Mouse (Mus musculus) liver, adult 2 months (tissue): ENCODE measurements around the gene Cfap97d2. TPM values are rescaled to one million over a fixed set of nuclear protein-coding genes. Genes with fewer than 3 reads are reported as not detected.
A peak's percentile ranks its signal among the peaks of the same experiment; 100 is the strongest.

Experiments
- DNase-seq: peaks from one replicate; pipeline ENCODE4 v3.0.0-alpha.2; 2011; ENCODE audit warnings: low read depth, low spot score; ENCODE audit errors: extremely low read depth
- H3K27ac ChIP-seq: fragments of 200-500 bp; replicated peaks from 2 replicates; pipeline ENCODE4 v1.5.1; 2012; ENCODE audit warnings: low read depth, mild to moderate bottlenecking, control low read depth, inconsistent platforms, low read length; ENCODE audit not compliant: insufficient read depth
- H3K27me3 ChIP-seq: fragments of 200-500 bp; 2 replicates; pipeline ENCODE4 v1.6.1; 2012; ENCODE audit warnings: mild to moderate bottlenecking, moderate library complexity, low read length, inconsistent platforms; ENCODE audit not compliant: control insufficient read depth, insufficient read depth
- H3K36me3 ChIP-seq: fragments of 200-500 bp; 2 replicates; pipeline ENCODE4 v1.6.1; 2012; ENCODE audit warnings: low read length, inconsistent platforms; ENCODE audit not compliant: control insufficient read depth, insufficient read depth
- H3K4me1 ChIP-seq: fragments of 200-500 bp; 2 replicates; pipeline ENCODE4 v1.6.1; 2011; ENCODE audit warnings: low read length; ENCODE audit not compliant: control insufficient read depth, insufficient read depth
- H3K4me3 ChIP-seq: fragments of 200-500 bp; 2 replicates; pipeline ENCODE4 v1.5.1; 2011; ENCODE audit warnings: low read depth, mild to moderate bottlenecking, control low read depth, low read length, moderate library complexity; ENCODE audit not compliant: insufficient read depth
- H3K79me2 ChIP-seq: fragments of 200-500 bp; 2 replicates; pipeline ENCODE4 v1.6.1; 2012; ENCODE audit warnings: inconsistent platforms, mild to moderate bottlenecking, low read length, moderate library complexity; ENCODE audit not compliant: control insufficient read depth, insufficient read depth
- H3K9ac ChIP-seq: fragments of 200-500 bp; 2 replicates; pipeline ENCODE4 v1.6.1; 2012; ENCODE audit warnings: low read depth, mild to moderate bottlenecking, control low read depth, inconsistent platforms, low read length
- CTCF ChIP-seq: fragments of 200-500 bp; IDR thresholded peaks from 2 replicates; pipeline ENCODE4 v1.5.1; 2011; ENCODE audit warnings: low read depth, low read length, control low read depth
- POLR2A ChIP-seq: fragments of 200-500 bp; IDR thresholded peaks from 2 replicates; pipeline ENCODE4 v1.6.1; 2011; ENCODE audit warnings: low read length, control low read depth; ENCODE audit not compliant: insufficient read depth; ENCODE audit errors: extremely low read depth
- WGBS: fragments of 180-500 bp; shearing (Covaris S2); methylation state at CpG from one replicate; pipeline ENCODE4 v1.1.7; 2018; 5-methylcytosine and 5-hydroxymethylcytosine counted together
- polyA plus RNA-seq: library from polyadenylated mRNA; depleted of rRNA; stranded (reverse); fragments of >200 nt; gene quantifications from 2 replicates; pipeline ENCODE4 v1.2.3, GENCODE M21; 2012
- total RNA-seq: library from RNA; depleted of rRNA; stranded (reverse); fragments of >200 nt; gene quantifications from 2 replicates; pipeline ENCODE4 v1.2.3, GENCODE M21; 2014

Cfap97d2 gene
- total and polyA plus RNA-seq, 2 experiments: not detected

- H3K36me3 ChIP-seq: no peaks in the 10 kb centered on the region
- DNase-seq: no peak
- H3K4me3 ChIP-seq: no peak overlapping the region
- no peak for TF ChIP-seq POLR2A
- TF ChIP-seq CTCF: 0 out of 2 replicates have a peak, but pooled peaks have one; percentile 17
- H3K9ac ChIP-seq: no peak overlapping the region
- H3K27me3 ChIP-seq: no peaks in the 10 kb centered on the region
- H3K27ac ChIP-seq: peak overlapping the region; percentile 52
- no peaks in the 10 kb centered on the region; the same call in 1 of the 2 replicates for H3K4me1 ChIP-seq
- no peaks in the 10 kb centered on the region for H3K79me2 ChIP-seq
- 82% methylated on average over 4 of the region's 4 CpGs for WGBS
These were observed 37.8 kb upstream of the Cfap97d2 start for GRCm38 (mm10) chr8:13667917-13668316.

- DNase-seq: peak; percentile 30
- H3K36me3 ChIP-seq: no peaks in the 10 kb centered on the region
These were observed 37.3 kb upstream of the Cfap97d2 start for GRCm38 (mm10) chr8:13668367-13668766.

GRCm38 (mm10) chr8:13670011-13670471 is 35.6 kb upstream of the Cfap97d2 start:
- WGBS: 83% methylated on average over 17 of the region's 17 CpGs
- TF ChIP-seq POLR2A (no peak), CTCF (no peak)
- no peak overlapping the region for H3K4me3 ChIP-seq
- no peak overlapping the region for H3K9ac ChIP-seq
- no peaks in the 10 kb centered on the region for H3K27me3 ChIP-seq
- no peak for DNase-seq
- H3K36me3 ChIP-seq: no peaks in the 10 kb centered on the region
- no peaks in the 10 kb centered on the region for H3K79me2 ChIP-seq
- peak overlapping the region; percentile 27 for H3K27ac ChIP-seq
- H3K4me1 ChIP-seq: no peaks in the 10 kb centered on the region; the same call in 1 of the 2 replicates

More at GRCm38 (mm10) chr8:13668367-13668766, 37.3 kb upstream of the Cfap97d2 start:
- Histone ChIP-seq H3K4me1 (no peaks in the 10 kb centered on the region; the same call in 1 of the 2 replicates), H3K79me2 (no peaks in the 10 kb centered on the region), H3K9ac (no peak overlapping the region), H3K27ac (peak overlapping the region; percentile 11), H3K4me3 (no peak overlapping the region), H3K27me3 (no peaks in the 10 kb centered on the region)
- TF ChIP-seq POLR2A (no peak), CTCF (no peak)
- 84% methylated on average over 10 of the region's 10 CpGs for WGBS

GRCm38 (mm10) chr8:13671246-13672003 is 34.3 kb upstream of the Cfap97d2 start:
- no peaks in the 10 kb centered on the region for H3K79me2 ChIP-seq
- H3K27ac ChIP-seq: 0 out of 2 replicates have a peak overlapping the region, but pooled peaks have one; percentile 3
- DNase-seq: peak; percentile 29
- H3K9ac ChIP-seq: no peak overlapping the region
- TF ChIP-seq POLR2A: no peak
- TF ChIP-seq CTCF: no peak
- no peaks in the 10 kb centered on the region for H3K36me3 ChIP-seq
- no peaks in the 10 kb centered on the region for H3K27me3 ChIP-seq
- no peaks in the 10 kb centered on the region for H3K4me1 ChIP-seq
- 79% methylated on average over 10 of the region's 10 CpGs for WGBS
- no peak overlapping the region for H3K4me3 ChIP-seq

- Histone ChIP-seq H3K27me3 (no peaks in the 10 kb centered on the region), H3K4me3 (no peak overlapping the region), H3K36me3 (no peaks in the 10 kb centered on the region), H3K27ac (no peak overlapping the region; the same call in 1 of the 2 replicates), H3K9ac (no peak overlapping the region), H3K4me1 (peaks cover 2% of the 10 kb centered on the region; the same call in 1 of the 2 replicates), H3K79me2 (no peaks in the 10 kb centered on the region)
- TF ChIP-seq POLR2A (no peak), CTCF (peak; percentile 43)
- no peak for DNase-seq
- WGBS: 75% methylated on average over 4 of the region's 4 CpGs
These were observed 32.5 kb upstream of the Cfap97d2 start for GRCm38 (mm10) chr8:13673215-13673614.
